Mouse (Mus musculus): ENCODE data around the gene Mycbpap.

Gene Mycbpap

GRCm38 (mm10) chr11:94521219-94521843 is at the start of gene Mycbpap:
TSS of gene Mycbpap (minus strand) at chr11:94521742.
- ATAC-seq (ENCODE audit: insufficient number of reproducible peaks, low FRiP score, low TSS enrichment) = peak; percentile 74

DNA sequence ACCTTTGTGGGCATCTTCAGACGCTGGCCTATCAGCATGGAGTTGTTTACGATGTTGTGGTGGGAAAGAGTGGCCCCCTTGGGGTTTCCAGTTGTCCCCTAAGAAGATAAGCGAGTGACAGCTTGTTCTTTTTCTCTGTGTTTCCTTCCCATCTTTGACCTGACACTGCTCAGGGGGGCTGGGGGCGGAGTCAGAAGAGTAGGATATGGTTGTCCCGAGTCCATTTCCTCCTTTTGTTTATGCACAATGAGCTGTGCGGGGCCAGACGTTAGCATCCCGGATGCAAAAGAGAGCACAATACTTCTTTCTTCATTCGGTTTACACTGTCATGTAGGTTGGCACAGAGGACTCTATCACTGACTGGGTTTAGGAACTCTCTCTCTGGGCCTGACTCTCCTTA is 49.1 kb upstream of the Mycbpap start:
- ATAC-seq (ENCODE audit: insufficient number of reproducible peaks, low FRiP score, low TSS enrichment) = no peak

DNA sequence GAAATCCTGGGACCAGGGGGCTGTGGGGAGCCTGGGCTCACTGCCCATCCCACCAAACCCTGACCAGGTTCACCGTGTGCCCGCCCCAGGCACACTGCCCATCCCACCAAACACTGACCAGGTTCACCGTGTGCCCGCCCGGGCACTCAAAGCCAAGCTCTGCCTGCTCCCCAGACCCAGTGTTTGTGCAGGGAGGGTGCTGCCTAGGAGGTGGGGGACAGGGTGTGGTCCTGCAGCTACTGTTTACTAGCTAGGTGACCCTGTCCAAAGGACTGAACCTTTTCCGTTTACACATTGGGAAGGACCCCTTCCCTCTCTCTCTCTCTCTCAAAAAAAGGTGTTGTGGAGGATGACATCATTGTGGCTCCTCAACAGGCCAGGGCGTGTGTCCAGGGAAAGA is 45.8 kb upstream of the Mycbpap start:
- no peak for ATAC-seq (ENCODE audit: insufficient number of reproducible peaks, low FRiP score, low TSS enrichment)

DNA sequence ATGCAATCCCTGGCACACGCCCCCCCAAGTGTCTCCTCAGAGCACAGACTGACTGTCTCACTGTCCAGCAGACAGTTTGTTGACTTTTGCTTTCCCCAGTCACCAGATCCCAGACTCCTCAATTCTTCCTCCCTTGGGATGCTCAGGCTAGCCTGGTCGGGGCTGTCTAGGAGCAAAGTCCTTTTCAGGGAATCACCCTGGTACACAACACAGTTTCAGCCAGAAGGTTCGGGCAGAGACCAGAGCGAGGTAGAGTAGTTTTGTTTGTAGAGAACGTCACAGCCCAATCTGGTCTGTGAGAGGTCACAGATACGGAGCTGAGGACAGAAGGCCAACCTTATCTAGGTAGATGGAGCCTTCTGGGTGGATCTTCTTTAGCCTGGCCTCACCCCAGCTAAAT is 45.0 kb upstream of the Mycbpap start:
- no peak for ATAC-seq (ENCODE audit: insufficient number of reproducible peaks, low FRiP score, low TSS enrichment)

GRCm38 (mm10) chr11:94565151-94565479 is 43.6 kb upstream of the Mycbpap start:
- no peak for ATAC-seq (ENCODE audit: insufficient number of reproducible peaks, low FRiP score, low TSS enrichment)

DNA sequence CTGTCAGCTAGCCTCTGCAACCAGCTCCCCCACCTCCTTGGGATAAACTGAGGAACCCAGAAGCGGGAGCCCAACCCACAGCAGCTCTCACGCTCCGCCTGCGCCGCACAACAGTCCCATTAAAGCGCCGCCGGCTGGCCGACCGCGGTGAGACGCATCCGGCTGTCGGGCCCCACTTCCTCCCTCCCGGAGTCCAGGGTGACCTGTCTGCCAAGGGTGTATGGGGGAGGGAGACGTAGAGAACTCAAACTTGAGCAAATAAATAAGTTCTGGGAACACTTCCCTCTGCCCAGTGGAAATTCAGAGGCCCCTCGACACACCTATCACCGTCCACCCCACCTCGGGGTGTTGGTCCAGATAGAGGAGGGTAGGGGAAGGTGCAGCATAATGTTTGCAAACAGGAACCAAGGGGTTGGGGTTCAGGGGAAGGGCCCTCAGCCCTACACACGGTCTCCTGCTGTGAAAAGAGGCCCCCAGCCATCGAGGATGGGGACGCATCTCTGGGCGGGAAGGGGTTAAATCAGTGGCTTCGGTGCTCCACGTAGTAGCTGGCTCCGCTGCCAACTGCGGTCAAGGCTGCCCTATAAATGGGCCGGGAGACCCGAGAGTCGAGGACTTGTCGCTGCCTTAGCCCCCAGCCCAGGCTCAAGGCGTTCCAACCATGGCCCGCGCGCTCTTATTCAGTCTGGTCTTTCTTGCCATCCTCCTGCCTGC is 43.1 kb upstream of the Mycbpap start, which contains the start of gene Chad:
TSS of gene Chad (plus strand) at position 611 of the 714 bp plus-strand sequence.
- no peak for ATAC-seq (ENCODE audit: insufficient number of reproducible peaks, low FRiP score, low TSS enrichment)

DNA sequence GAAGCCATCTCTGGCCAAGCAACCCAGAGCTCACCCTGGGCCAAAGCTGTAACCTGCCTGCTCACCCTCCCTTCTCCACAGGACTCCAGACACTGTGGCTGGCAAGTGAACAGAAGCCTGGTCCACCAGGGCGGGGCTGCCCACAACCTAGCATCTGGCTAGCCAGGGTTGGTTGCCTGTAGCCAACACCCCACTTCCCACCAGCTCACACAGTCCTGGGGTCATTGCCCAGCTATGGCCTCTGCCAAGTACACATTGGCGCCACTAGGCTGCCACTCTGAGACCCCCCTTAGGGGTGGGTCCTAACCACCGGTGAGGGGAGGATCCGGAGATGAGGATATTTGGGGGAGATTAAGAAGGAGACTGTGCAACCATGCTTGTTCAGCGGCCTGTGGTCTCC is 42.3 kb upstream of the Mycbpap start:
- no peak for ATAC-seq (ENCODE audit: insufficient number of reproducible peaks, low FRiP score, low TSS enrichment)

- no peak for ATAC-seq (ENCODE audit: insufficient number of reproducible peaks, low FRiP score, low TSS enrichment)
Observed at GRCm38 (mm10) chr11:94563383-94563782, 41.8 kb upstream of the Mycbpap start.

DNA sequence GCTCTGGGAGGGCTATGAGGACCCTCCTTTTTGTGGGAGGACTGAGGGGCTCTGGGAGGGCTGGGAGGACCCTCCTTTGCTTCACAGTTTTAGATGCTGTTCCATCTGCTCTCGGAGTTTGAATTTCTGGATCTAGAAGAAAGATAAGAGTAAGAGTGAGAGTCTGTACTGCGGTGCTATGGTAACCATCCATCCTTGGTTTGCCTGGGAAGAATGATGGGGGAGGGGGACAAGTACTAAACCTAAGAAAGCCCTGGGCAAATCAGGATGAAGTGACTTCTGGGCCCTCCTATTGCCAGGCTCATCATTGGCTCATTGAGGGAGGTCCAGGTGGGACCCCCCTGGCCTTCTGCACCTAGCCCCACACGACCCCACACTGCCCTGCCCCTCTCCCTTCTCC is 36.7 kb upstream of the Mycbpap start:
- no peak for ATAC-seq (ENCODE audit: insufficient number of reproducible peaks, low FRiP score, low TSS enrichment)

- ATAC-seq (ENCODE audit: insufficient number of reproducible peaks, low FRiP score, low TSS enrichment) = no peak
Observed at GRCm38 (mm10) chr11:94550442-94550744, 28.9 kb upstream of the Mycbpap start.

DNA sequence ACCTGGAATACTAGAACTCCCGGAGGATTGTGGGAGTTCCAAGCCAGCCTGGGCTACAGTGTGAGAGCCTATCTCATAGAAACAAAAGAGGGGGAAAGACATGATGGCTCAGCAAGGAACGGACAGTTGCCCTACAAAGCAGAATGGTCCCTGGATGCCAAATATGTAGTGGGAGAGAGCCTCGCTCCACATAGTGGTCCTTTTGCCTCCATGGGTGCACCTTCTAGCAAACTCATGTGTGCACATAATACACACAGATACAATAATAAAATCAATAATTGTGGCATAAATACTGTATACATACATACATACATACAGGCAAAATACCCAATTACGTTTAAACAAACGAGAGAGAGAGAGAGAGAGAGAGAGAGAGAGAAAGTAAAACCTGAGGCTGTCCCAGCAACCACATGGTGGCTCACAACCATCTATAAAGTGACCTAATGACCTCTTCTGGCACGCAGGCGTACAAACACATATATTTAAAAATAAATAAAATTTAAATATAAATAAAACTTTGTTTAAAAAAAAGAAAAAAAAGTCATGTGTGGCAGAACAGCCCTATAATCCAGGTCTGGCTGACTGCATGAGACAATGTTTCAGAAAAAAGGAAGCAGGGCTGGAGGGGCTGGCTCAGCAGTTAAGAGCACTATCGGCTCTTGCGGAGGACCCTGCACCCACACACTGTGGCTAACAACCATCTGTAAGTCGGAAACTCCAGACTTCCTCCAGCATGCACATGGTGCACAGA is 28.3 kb upstream of the Mycbpap start:
- ATAC-seq (ENCODE audit: insufficient number of reproducible peaks, low FRiP score, low TSS enrichment) = no peak

DNA sequence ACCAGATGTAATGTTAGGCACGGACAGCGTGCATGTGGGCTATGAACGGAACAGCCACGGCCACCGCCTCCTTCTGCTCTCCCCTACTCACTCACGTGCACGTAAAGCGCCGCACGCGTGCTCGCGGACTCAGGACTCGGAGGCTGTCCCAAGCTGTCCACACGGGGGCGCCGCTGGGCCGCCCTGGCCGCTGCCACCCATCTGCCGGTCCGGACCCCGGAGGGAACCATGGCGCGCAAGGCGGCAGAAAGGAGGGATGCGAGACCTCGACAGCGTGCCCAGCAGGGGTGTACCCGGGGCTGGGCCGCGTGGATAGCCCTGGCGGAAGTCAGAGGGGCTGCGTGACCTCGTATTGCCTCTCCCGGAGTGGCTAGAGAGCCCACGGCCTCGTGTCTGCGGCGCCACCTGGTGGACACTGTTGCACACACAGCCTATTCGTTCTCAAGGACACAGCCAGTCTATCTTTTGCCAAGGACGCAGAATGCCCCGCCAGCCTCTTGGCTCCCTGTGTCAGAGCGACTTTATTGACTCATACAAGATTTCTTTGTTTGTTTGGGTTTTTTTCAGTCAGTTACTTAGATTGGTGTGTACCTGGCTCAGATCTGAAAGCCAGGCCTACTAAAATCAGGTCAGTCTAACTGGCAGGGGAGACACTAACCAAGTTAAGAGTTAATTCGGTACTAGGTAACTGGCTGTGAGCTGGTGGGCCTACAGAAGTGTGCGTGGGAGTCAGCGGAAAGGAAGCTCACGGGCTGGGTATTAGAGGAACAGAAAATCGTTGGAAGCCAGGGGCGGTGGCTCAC is 27.5 kb upstream of the Mycbpap start, which contains the start of gene Rsad1:
TSS of gene Rsad1 (minus strand) at position 368 of the 803 bp plus-strand sequence.
- ATAC-seq (ENCODE audit: insufficient number of reproducible peaks, low FRiP score, low TSS enrichment) = peak; percentile 92

DNA sequence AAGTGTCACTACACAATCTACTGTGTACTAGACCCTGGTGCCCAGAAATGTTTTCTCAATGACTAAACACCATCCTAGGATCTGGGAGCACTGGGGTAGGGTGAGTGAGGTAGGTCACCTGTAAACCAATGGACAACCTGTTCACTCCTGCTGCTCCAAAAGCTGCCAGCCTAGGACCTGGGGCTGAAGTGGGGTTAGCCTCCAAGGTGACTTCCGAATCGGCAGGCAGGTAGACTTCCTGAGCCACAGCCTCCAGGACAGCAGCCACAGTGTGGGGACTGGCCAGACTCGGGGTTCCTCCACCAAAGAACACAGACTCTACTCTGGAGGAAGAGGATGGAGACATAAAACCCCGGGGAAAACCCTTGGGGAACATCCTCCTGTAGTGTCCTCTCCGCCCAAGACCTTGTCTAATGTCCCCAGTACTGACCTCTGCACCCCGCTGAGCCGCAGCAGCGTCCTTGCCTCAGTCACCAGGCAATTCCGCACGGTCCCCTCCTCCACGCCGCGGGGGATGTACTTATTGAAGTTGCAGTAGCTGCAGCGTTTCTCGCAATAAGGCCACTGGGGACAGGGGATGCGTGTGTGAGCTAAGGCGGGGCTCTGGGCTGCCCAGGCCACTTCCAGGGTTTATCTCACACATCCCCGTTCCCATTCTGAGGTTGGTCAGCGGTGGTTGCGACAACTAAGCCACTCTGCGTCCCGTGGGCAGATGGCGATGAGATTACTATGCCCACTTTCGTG is 26.7 kb upstream of the Mycbpap start:
- ATAC-seq (ENCODE audit: insufficient number of reproducible peaks, low FRiP score, low TSS enrichment) = peak; percentile 10; the same call in 1 of the 2 replicates

DNA sequence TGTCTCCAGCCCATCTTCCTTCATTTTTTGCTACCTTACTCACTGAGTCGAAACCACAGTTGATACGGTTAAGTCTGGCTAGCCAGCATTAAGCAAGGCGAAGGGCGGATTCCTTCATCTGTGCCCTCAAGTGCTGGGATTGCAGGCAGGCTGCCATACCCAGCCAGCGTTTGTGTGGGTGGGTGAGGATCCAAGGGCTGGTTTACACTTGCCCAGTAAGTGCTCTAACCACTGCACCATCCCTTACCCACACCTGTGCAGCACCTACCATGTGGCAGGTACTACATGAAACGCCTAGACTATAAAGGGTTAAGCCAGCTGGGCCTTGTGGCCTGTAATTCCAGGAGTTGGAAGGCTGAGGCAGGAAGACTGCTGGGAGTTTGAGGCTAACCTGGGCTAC is 25.7 kb upstream of the Mycbpap start:
- ATAC-seq (ENCODE audit: insufficient number of reproducible peaks, low FRiP score, low TSS enrichment) = no peak

- ATAC-seq (ENCODE audit: insufficient number of reproducible peaks, low FRiP score, low TSS enrichment) = no peak
Observed at GRCm38 (mm10) chr11:94546381-94546780, 24.8 kb upstream of the Mycbpap start.

GRCm38 (mm10) chr11:94544422-94544821 is 22.9 kb upstream of the Mycbpap start:
- ATAC-seq (ENCODE audit: insufficient number of reproducible peaks, low FRiP score, low TSS enrichment) = no peak

DNA sequence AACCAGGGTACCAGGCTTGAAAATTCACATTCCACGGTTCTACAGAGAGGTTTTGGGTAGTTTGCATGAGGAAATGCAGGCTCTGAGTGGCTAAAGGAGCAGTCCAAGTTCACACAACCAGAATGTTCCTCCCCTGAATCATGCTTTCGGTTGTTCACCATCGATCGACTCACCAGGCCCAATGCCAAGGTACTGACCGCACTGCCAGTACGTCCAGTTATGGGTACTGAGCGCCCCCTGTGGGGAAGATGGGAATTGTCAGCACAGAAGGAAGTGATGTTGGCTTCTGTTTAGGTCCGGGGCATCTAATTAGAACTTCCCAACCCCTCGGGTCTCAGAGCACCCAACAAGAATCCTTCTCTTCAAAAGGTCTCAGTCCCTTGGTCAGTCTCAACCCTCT is 22.4 kb upstream of the Mycbpap start:
- peak; percentile 46; the same call in 1 of the 2 replicates for ATAC-seq (ENCODE audit: insufficient number of reproducible peaks, low FRiP score, low TSS enrichment)

- no peak for ATAC-seq (ENCODE audit: insufficient number of reproducible peaks, low FRiP score, low TSS enrichment)
Observed at GRCm38 (mm10) chr11:94543344-94543743, 21.8 kb upstream of the Mycbpap start.

- no peak for ATAC-seq (ENCODE audit: insufficient number of reproducible peaks, low FRiP score, low TSS enrichment)
Observed at GRCm38 (mm10) chr11:94542400-94542799, 20.9 kb upstream of the Mycbpap start.

DNA sequence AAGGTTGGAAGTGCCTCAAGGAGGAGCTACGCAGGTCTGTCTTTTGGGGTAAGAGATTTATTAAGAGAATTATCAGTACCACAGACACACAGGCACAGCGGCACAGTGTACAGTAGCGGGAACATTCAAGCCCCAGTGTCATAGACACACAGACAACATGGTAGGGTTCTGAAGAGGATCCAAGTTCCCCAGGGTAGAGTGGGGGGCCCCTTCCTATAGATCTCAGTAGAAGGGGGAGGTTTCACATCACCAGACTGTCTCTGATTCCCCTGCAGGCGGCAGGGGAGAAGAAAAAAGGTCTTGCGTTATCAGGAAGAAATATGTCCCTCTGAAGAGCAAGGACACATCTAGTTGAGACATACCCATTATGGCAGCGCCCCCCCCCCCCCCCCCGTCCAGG is 18.2 kb upstream of the Mycbpap start:
- no peak for ATAC-seq (ENCODE audit: insufficient number of reproducible peaks, low FRiP score, low TSS enrichment)

Data from cerebellum, adult (tissue).